Mouse (Mus musculus) limb, embryonic 15.5 days (tissue): ENCODE results near the gene Hoxa1. TPM values are rescaled to one million over a fixed set of nuclear protein-coding genes. Genes with fewer than 3 reads are reported as not detected.
A peak's percentile ranks its signal among the peaks of the same experiment; 100 is the strongest.

Experiments
- ATAC-seq: fragments of 200-750 bp; cut with Nextera tagmentation; 2 replicates; pipeline ENCODE4 v1.8.0; 2017; ENCODE audit warnings: low read depth, moderate TSS enrichment; ENCODE audit not compliant: insufficient number of reproducible peaks, low FRiP score, low TSS enrichment
- H3K27ac ChIP-seq: fragments of 300-500 bp; sonication (generic); 2 replicates; pipeline ENCODE4 v1.5.1; 2015; ENCODE audit warnings: moderate library complexity, mild to moderate bottlenecking, inconsistent platforms
- H3K27me3 ChIP-seq: fragments of 300-500 bp; sonication (generic); 2 replicates; pipeline ENCODE4 v1.6.1; 2015; ENCODE audit warnings: inconsistent platforms
- H3K36me3 ChIP-seq: fragments of 300-500 bp; sonication (generic); 2 replicates; pipeline ENCODE4 v1.6.1; 2015; ENCODE audit warnings: inconsistent platforms
- H3K4me1 ChIP-seq: fragments of 300-500 bp; sonication (generic); 2 replicates; pipeline ENCODE4 v1.6.1; 2015; ENCODE audit warnings: inconsistent platforms
- H3K4me2 ChIP-seq: fragments of 300-500 bp; sonication (generic); 2 replicates; pipeline ENCODE4 v1.6.1; 2015; ENCODE audit warnings: mild to moderate bottlenecking, inconsistent platforms
- H3K4me3 ChIP-seq: fragments of 300-500 bp; sonication (generic); 2 replicates; pipeline ENCODE4 v1.5.1; 2015; ENCODE audit warnings: mild to moderate bottlenecking, inconsistent platforms
- H3K9ac ChIP-seq: fragments of 300-500 bp; sonication (generic); 2 replicates; pipeline ENCODE4 v1.6.1; 2015; ENCODE audit warnings: inconsistent platforms
- H3K9me3 ChIP-seq: fragments of 300-500 bp; sonication (generic); 2 replicates; pipeline ENCODE4 v1.6.1; 2016; ENCODE audit warnings: inconsistent platforms
- WGBS: fragments of 180-500 bp; shearing (Covaris S2); methylation state at CpG from one replicate; pipeline ENCODE4 v1.1.7; 2015; 5-methylcytosine and 5-hydroxymethylcytosine counted together
- polyA plus RNA-seq: library from polyadenylated mRNA; unstranded; fragments of >200 nt; fragmentation: Nextera tagmentation; extraction: Ambion mirVana; gene quantifications from 2 replicates; pipeline ENCODE4 v1.2.1, GENCODE M21; 2015

Hoxa1 gene
- polyA plus RNA-seq, 1 experiment from 2014 or later: 0.52 TPM

GRCm38 (mm10) chr6:52200751-52201250 is 42.7 kb upstream of the Hoxa1 start:
- peaks cover 76% of the 10 kb centered on the region for H3K27me3 ChIP-seq
- peaks cover 25% of the 10 kb centered on the region for H3K4me1 ChIP-seq
- peaks cover 8% of the 10 kb centered on the region; the same call in 1 of the 2 replicates for H3K36me3 ChIP-seq

GRCm38 (mm10) chr6:52200073-52200750 is 42.1 kb upstream of the Hoxa1 start:
- no peak overlapping the region for H3K9ac ChIP-seq
- peaks cover 5% of the 10 kb centered on the region; the same call in 1 of the 2 replicates for H3K36me3 ChIP-seq
- H3K4me3 ChIP-seq: no peak overlapping the region
- no peak overlapping the region for H3K27ac ChIP-seq
- H3K4me2 ChIP-seq: 0 out of 2 replicates have a peak overlapping the region, but pooled peaks have one; percentile 0
- H3K4me1 ChIP-seq: peaks cover 23% of the 10 kb centered on the region
- no peaks in the 10 kb centered on the region for H3K9me3 ChIP-seq
- peaks cover 73% of the 10 kb centered on the region for H3K27me3 ChIP-seq
- WGBS: 50% methylated on average over 30 of the region's 30 CpGs
- ATAC-seq: no peak

More at GRCm38 (mm10) chr6:52200751-52201250, 42.7 kb upstream of the Hoxa1 start:
- Histone ChIP-seq H3K9me3 (no peaks in the 10 kb centered on the region), H3K27ac (no peak overlapping the region), H3K4me2 (0 out of 2 replicates have a peak overlapping the region, but pooled peaks have one; percentile 0), H3K9ac (no peak overlapping the region), H3K4me3 (no peak overlapping the region)
- WGBS: 46% methylated on average over 10 of the region's 10 CpGs
- no peak for ATAC-seq

GRCm38 (mm10) chr6:52197271-52197670 is 39.2 kb upstream of the Hoxa1 start:
- no peaks in the 10 kb centered on the region for H3K9me3 ChIP-seq
- H3K4me3 ChIP-seq: no peak overlapping the region
- no peak overlapping the region for H3K9ac ChIP-seq
- no peak overlapping the region for H3K27ac ChIP-seq
- 0 out of 2 replicates have a peak, but pooled peaks cover under 1% of the 10 kb centered on the region for H3K36me3 ChIP-seq
- H3K4me2 ChIP-seq: no peak overlapping the region
- ATAC-seq: no peak
- peaks cover 7% of the 10 kb centered on the region for H3K4me1 ChIP-seq
- WGBS: 33% methylated on average over 10 of the region's 10 CpGs
- H3K27me3 ChIP-seq: peaks cover 74% of the 10 kb centered on the region

GRCm38 (mm10) chr6:52196811-52197210 is 38.7 kb upstream of the Hoxa1 start:
- Histone ChIP-seq H3K4me1 (peaks cover 12% of the 10 kb centered on the region), H3K27me3 (peaks cover 78% of the 10 kb centered on the region), H3K9ac (no peak overlapping the region), H3K4me3 (no peak overlapping the region), H3K4me2 (no peak overlapping the region), H3K36me3 (no peaks in the 10 kb centered on the region), H3K27ac (no peak overlapping the region), H3K9me3 (no peaks in the 10 kb centered on the region)
- no peak for ATAC-seq
- 67% methylated on average over 9 of the region's 9 CpGs for WGBS

GRCm38 (mm10) chr6:52194690-52195089 is 36.6 kb upstream of the Hoxa1 start:
- WGBS: 54% methylated on average over 10 of the region's 10 CpGs
- Histone ChIP-seq H3K27me3 (peaks cover 78% of the 10 kb centered on the region), H3K4me2 (no peak overlapping the region), H3K9me3 (no peaks in the 10 kb centered on the region), H3K27ac (no peak overlapping the region), H3K4me3 (no peak overlapping the region), H3K36me3 (no peaks in the 10 kb centered on the region), H3K4me1 (peaks cover 24% of the 10 kb centered on the region), H3K9ac (no peak overlapping the region)
- ATAC-seq: no peak

GRCm38 (mm10) chr6:52191860-52192550 is 33.9 kb upstream of the Hoxa1 start:
- H3K9me3 ChIP-seq: no peaks in the 10 kb centered on the region
- peak overlapping the region; percentile 35; the same call in 1 of the 2 replicates for H3K27ac ChIP-seq
- H3K9ac ChIP-seq: peak overlapping the region; percentile 40
- peak overlapping the region; percentile 96 for H3K4me2 ChIP-seq
- 2% methylated on average over 43 of the region's 55 CpGs for WGBS
- peaks cover 24% of the 10 kb centered on the region for H3K4me1 ChIP-seq
- peak; percentile 68; the same call in 1 of the 2 replicates for ATAC-seq
- H3K4me3 ChIP-seq: peak overlapping the region; percentile 59
- H3K27me3 ChIP-seq: peaks cover 84% of the 10 kb centered on the region
- no peaks in the 10 kb centered on the region for H3K36me3 ChIP-seq

GRCm38 (mm10) chr6:52190906-52191810 is 33.0 kb upstream of the Hoxa1 start, which contains the start of gene Hoxa4:
Gene Hoxa4 (minus strand): TSS chr6:52191753.
- H3K9ac ChIP-seq: peak within 1 kb of the TSS; percentile 48
- H3K27me3 ChIP-seq: peaks cover 84% of the 10 kb centered on the region
- ATAC-seq: no peak
- peak within 1 kb of the TSS; percentile 96 for H3K4me2 ChIP-seq
- H3K4me3 ChIP-seq: peak within 1 kb of the TSS; percentile 59
- H3K4me1 ChIP-seq: peaks cover 24% of the 10 kb centered on the region
- peak within 1 kb of the TSS; percentile 43; the same call in 1 of the 2 replicates for H3K27ac ChIP-seq
- H3K36me3 ChIP-seq: no peaks in the 10 kb centered on the region
- H3K9me3 ChIP-seq: no peaks in the 10 kb centered on the region
- 4% methylated on average over 50 of the region's 102 CpGs for WGBS

GRCm38 (mm10) chr6:52190410-52190809 is 32.3 kb upstream of the Hoxa1 start:
- WGBS: 22% methylated on average over 23 of the region's 23 CpGs
- Histone ChIP-seq H3K9ac (no peak overlapping the region), H3K27me3 (peaks cover 87% of the 10 kb centered on the region), H3K36me3 (no peaks in the 10 kb centered on the region), H3K4me2 (peak overlapping the region; percentile 96; the same call in 1 of the 2 replicates), H3K4me3 (peak overlapping the region; percentile 59), H3K9me3 (no peaks in the 10 kb centered on the region), H3K27ac (no peak overlapping the region), H3K4me1 (peaks cover 26% of the 10 kb centered on the region)
- ATAC-seq: no peak

GRCm38 (mm10) chr6:52189909-52190308 is 31.8 kb upstream of the Hoxa1 start:
- ATAC-seq: no peak
- H3K4me2 ChIP-seq: no peak overlapping the region
- peaks cover 31% of the 10 kb centered on the region for H3K4me1 ChIP-seq
- H3K36me3 ChIP-seq: no peaks in the 10 kb centered on the region
- H3K9ac ChIP-seq: no peak overlapping the region
- peaks cover 89% of the 10 kb centered on the region for H3K27me3 ChIP-seq
- no peak overlapping the region for H3K4me3 ChIP-seq
- WGBS: 54% methylated on average over 8 of the region's 8 CpGs
- no peak overlapping the region for H3K27ac ChIP-seq
- H3K9me3 ChIP-seq: no peaks in the 10 kb centered on the region

- 55% methylated on average over 5 of the region's 5 CpGs for WGBS
- no peak overlapping the region for H3K9ac ChIP-seq
- H3K27ac ChIP-seq: peak overlapping the region; percentile 27; the same call in 1 of the 2 replicates
- H3K27me3 ChIP-seq: peaks cover 90% of the 10 kb centered on the region
- H3K4me3 ChIP-seq: no peak overlapping the region
- no peak for ATAC-seq
- H3K36me3 ChIP-seq: no peaks in the 10 kb centered on the region
- no peak overlapping the region for H3K4me2 ChIP-seq
- no peaks in the 10 kb centered on the region for H3K9me3 ChIP-seq
- peaks cover 37% of the 10 kb centered on the region for H3K4me1 ChIP-seq
These were observed 31.1 kb upstream of the Hoxa1 start for GRCm38 (mm10) chr6:52189172-52189591.

GRCm38 (mm10) chr6:52186500-52186899 is 28.4 kb upstream of the Hoxa1 start:
- no peaks in the 10 kb centered on the region for H3K9me3 ChIP-seq
- 70% methylated on average over 1 of the region's 1 CpGs for WGBS
- H3K9ac ChIP-seq: no peak overlapping the region
- no peak overlapping the region for H3K4me3 ChIP-seq
- H3K4me2 ChIP-seq: no peak overlapping the region
- ATAC-seq: no peak
- H3K27me3 ChIP-seq: peaks cover 78% of the 10 kb centered on the region
- H3K36me3 ChIP-seq: no peaks in the 10 kb centered on the region
- no peak overlapping the region for H3K27ac ChIP-seq
- H3K4me1 ChIP-seq: peaks cover 37% of the 10 kb centered on the region
